Mouse (Mus musculus) ES-Bruce4 (cell line): ENCODE data around the gene Ephb1.

Experiments
- CTCF ChIP-seq: IDR thresholded peaks from one replicate; pipeline ENCODE4 v1.8.1; 2011; ENCODE audit warnings: low read depth, low read length
- EP300 ChIP-seq: IDR thresholded peaks from 2 replicates; pipeline ENCODE4 v1.6.1; 2011; ENCODE audit warnings: low read depth, low read length; ENCODE audit not compliant: insufficient read depth
- POLR2A ChIP-seq: IDR thresholded peaks from one replicate; pipeline ENCODE4 v1.8.1; 2011; ENCODE audit warnings: low read length; ENCODE audit not compliant: insufficient read depth

DNA sequence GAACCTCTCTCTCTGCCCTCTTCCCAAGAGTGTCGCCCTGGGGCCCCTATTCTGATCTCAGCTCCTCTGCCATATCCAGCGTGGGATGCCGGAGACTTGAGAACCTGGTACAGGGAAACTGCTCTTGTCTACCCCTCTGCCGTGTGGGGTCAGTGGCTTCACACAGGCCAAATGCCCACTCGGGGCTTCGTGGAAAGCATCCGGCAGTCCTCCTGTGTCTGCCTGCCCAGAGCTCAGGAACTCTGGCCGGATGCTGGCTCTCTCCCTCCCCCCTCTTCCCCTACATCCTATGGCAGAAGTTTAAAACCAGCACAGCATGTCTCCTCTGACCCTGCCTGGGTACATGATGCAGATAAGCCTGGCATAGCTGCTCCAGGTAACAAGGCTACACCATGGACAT, 80.5 kb downstream of the Ephb1 start:
- TF ChIP-seq CTCF, result no peak
- TF ChIP-seq POLR2A, result no peak
- TF ChIP-seq EP300, result no peak
